Mouse (Mus musculus) heart, postnatal 10 days (tissue): Measurements from ENCODE around the gene Klhl31. TPM values are rescaled to one million over a fixed set of nuclear protein-coding genes. Genes with fewer than 3 reads are reported as not detected.

Experiments used
- DNase-seq, 2 experiments: peaks; one replicate each; pipeline ENCODE4 v3.0.0; 2021
- intact Hi-C: fragments of 180-260 bp; cut with DNase I; formaldehyde crosslinking; loops from one replicate; pipeline ENCODE4 v1.15.1; 2025
- total RNA-seq, 2 experiments: library from RNA; stranded (reverse); gene quantifications; 2 replicates each; pipeline ENCODE4 v1.2.3; 2021

Gene Klhl31
- total RNA-seq, 2 experiments from 2014 or later, result 115 to 125 TPM

GRCm38 (mm10) chr9:77685825-77686500, 49.7 kb downstream of the Klhl31 start:
- peak; percentile 52 to 54 for DNase-seq
- intact Hi-C loops, result loop anchor here (5.0 kb wide), 1 partner anchor 66 kb away; the partner anchor contains the start of gene Gclc

GRCm38 (mm10) chr9:77692707-77693106, 56.4 kb downstream of the Klhl31 start:
- peak; percentile 21 to 24 for DNase-seq
- intact Hi-C loops, result no loop called here

- intact Hi-C loops, result no loop called here
- no peak for DNase-seq
Observed at GRCm38 (mm10) chr9:77693405-77693804, 57.1 kb downstream of the Klhl31 start.

GRCm38 (mm10) chr9:77695586-77695985, 59.3 kb downstream of the Klhl31 start:
- intact Hi-C loops, result no loop called here
- no peak for DNase-seq

- intact Hi-C loops, result no loop called here
- no peak for DNase-seq
Observed at GRCm38 (mm10) chr9:77703476-77703875, 67.2 kb downstream of the Klhl31 start.

- intact Hi-C loops, result no loop called here
- DNase-seq, result no peak
Observed at GRCm38 (mm10) chr9:77704108-77704507, 67.8 kb downstream of the Klhl31 start.

- DNase-seq, result no peak
- intact Hi-C loops, result no loop called here
Observed at GRCm38 (mm10) chr9:77706515-77706914, 70.2 kb downstream of the Klhl31 start.

- DNase-seq, result no peak
- intact Hi-C loops, result no loop called here
Observed at GRCm38 (mm10) chr9:77707433-77708139, 71.3 kb downstream of the Klhl31 start.

GRCm38 (mm10) chr9:77708950-77709349, 72.7 kb downstream of the Klhl31 start:
- no peak for DNase-seq
- intact Hi-C loops, result no loop called here

Other genes with a start within 250 kb of the Klhl31 start
- 10 to 100 TPM; 26.2 to 32.5 TPM for gene Lrrc1, start 91.6 kb upstream of the Klhl31 start, total RNA-seq
- 10 to 100 TPM; 12.9 to 13.5 TPM for gene Gclc, start 118.0 kb downstream of the Klhl31 start, total RNA-seq